In genomic region chr4:141244931-141245425, GRCm38 (mm10) we compare ENCODE assay signal across 8 mouse cellular contexts. TPM values are rescaled to one million over a fixed set of nuclear protein-coding genes. Genes with fewer than 3 reads are reported as not detected.
DNase-seq lines count a peak whose midpoint lies in the region; ATAC-seq and TF ChIP-seq lines count a peak whose summit lies in the region.

No protein-coding gene starts in this region.

- TF ChIP-seq CTCF in brain, embryonic 14.5 days (IDR thresholded peaks at IDR 0.05; ENCODE audit: borderline replicate concordance, extremely low read depth, insufficient read depth, insufficient read length), result no peak
- no peak for TF ChIP-seq CTCF in forebrain, postnatal 0 days (IDR thresholded peaks at IDR 0.05; ENCODE audit: low read depth)
- TF ChIP-seq CTCF in intestine, postnatal 0 days (IDR thresholded peaks at IDR 0.05; ENCODE audit: low read depth), result 0 out of 2 replicates have a peak, but pooled peaks have one; percentile 3

- no peak overlapping the region for H3K4me2 ChIP-seq in forebrain, postnatal 0 days (ENCODE audit: low read depth)
- no peak overlapping the region for H3K4me2 ChIP-seq in intestine, postnatal 0 days (replicated peaks; ENCODE audit: low read depth)
- no peak overlapping the region for H3K4me2 ChIP-seq in midbrain, embryonic 16.5 days (ENCODE audit: low read length)

- TF ChIP-seq POLR2A in brain, embryonic 14.5 days (IDR thresholded peaks at IDR 0.05; ENCODE audit: borderline replicate concordance, extremely low read depth, insufficient read depth, insufficient read length, poor library complexity, severe bottlenecking), result no peak

- ATAC-seq in forebrain, postnatal 0 days, result peak; percentile 82
- no peak for ATAC-seq in intestine, postnatal 0 days
- peak; percentile 76 for ATAC-seq in midbrain, embryonic 16.5 days

- peak overlapping the region; percentile 64 for H3K27ac ChIP-seq in forebrain, postnatal 0 days (ENCODE audit: low read depth, low read length)
- H3K27ac ChIP-seq in intestine, postnatal 0 days (ENCODE audit: low read depth, low read length), result no peak overlapping the region
- H3K27ac ChIP-seq in midbrain, embryonic 16.5 days (ENCODE audit: low read length), result peak overlapping the region; percentile 74

- no peaks in the 10 kb centered on the region for H3K36me3 ChIP-seq in forebrain, postnatal 0 days (ENCODE audit: insufficient read depth)
- H3K36me3 ChIP-seq in intestine, postnatal 0 days (ENCODE audit: control insufficient read depth, insufficient read depth), result no peaks in the 10 kb centered on the region; the same call in 1 of the 2 replicates
- no peaks in the 10 kb centered on the region for H3K36me3 ChIP-seq in midbrain, embryonic 16.5 days (ENCODE audit: control insufficient read depth, insufficient read depth, low read length)

- H3K9me3 ChIP-seq in forebrain, postnatal 0 days (ENCODE audit: low read length), result no peaks in the 10 kb centered on the region
- H3K9me3 ChIP-seq in intestine, postnatal 0 days (ENCODE audit: control insufficient read depth), result no peaks in the 10 kb centered on the region
- no peaks in the 10 kb centered on the region for H3K9me3 ChIP-seq in midbrain, embryonic 16.5 days (replicated peaks; ENCODE audit: control insufficient read depth, low read length, poor library complexity, severe bottlenecking)

- WGBS in forebrain, postnatal 0 days, result 12% methylated on average over 9 of the region's 9 CpGs
- WGBS in intestine, postnatal 0 days, result 33% methylated on average over 9 of the region's 9 CpGs
- 9% methylated on average over 9 of the region's 9 CpGs for WGBS in midbrain, embryonic 16.5 days

- DNase-seq in adipocyte (ENCODE audit: low spot score), result peak; percentile 45
- peak; percentile 93 for DNase-seq in brain, embryonic 14.5 days (ENCODE audit: low read depth)
- DNase-seq in forebrain, postnatal 0 days, result peak; percentile 76
- DNase-seq in left cerebral cortex, adult 8-10 months (ENCODE audit: low spot score in 2 of 2), result peak; percentile 65 to 75
- no peak for DNase-seq in spleen, postnatal 10 days (ENCODE audit: low spot score in 2 of 2)
- no peak for DNase-seq in thymus, postnatal 25 days

- H3K9ac ChIP-seq in forebrain, postnatal 0 days, result no peak overlapping the region
- no peak overlapping the region for H3K9ac ChIP-seq in intestine, postnatal 0 days (ENCODE audit: low read depth, low read length)
- H3K9ac ChIP-seq in midbrain, embryonic 16.5 days (ENCODE audit: low read depth, low read length), result peak overlapping the region; percentile 7; the same call in 1 of the 2 replicates

- peaks cover 6% of the 10 kb centered on the region for H3K4me1 ChIP-seq in forebrain, postnatal 0 days (ENCODE audit: insufficient read depth)
- H3K4me1 ChIP-seq in intestine, postnatal 0 days (replicated peaks; ENCODE audit: control insufficient read depth, insufficient read depth, low read length), result peaks cover 5% of the 10 kb centered on the region; the same call in 1 of the 2 replicates
- peaks cover 23% of the 10 kb centered on the region for H3K4me1 ChIP-seq in midbrain, embryonic 16.5 days (ENCODE audit: control insufficient read depth, insufficient read depth, low read length)

- peaks cover 46% of the 10 kb centered on the region for H3K27me3 ChIP-seq in forebrain, postnatal 0 days (ENCODE audit: insufficient read depth, low read length)
- no peaks in the 10 kb centered on the region for H3K27me3 ChIP-seq in intestine, postnatal 0 days (replicated peaks; ENCODE audit: control insufficient read depth, insufficient read depth, low read length)
- H3K27me3 ChIP-seq in midbrain, embryonic 16.5 days (ENCODE audit: control insufficient read depth, insufficient read depth, low read depth, low read length), result peaks cover 73% of the 10 kb centered on the region

- no peak overlapping the region for H3K4me3 ChIP-seq in forebrain, postnatal 0 days (ENCODE audit: low read depth, low read length)
- no peak overlapping the region for H3K4me3 ChIP-seq in intestine, postnatal 0 days (ENCODE audit: low read depth, low read length)
- H3K4me3 ChIP-seq in midbrain, embryonic 16.5 days (ENCODE audit: low read depth, low read length), result no peak overlapping the region

RNA-seq across cellular contexts. Expression of gene Arhgef19, which starts 5.7 kb away (rescaled TPM):
- 1.5 and 2.6 TPM in 2 replicates for polyA plus RNA-seq in brain, embryonic 14.5 days (2012; rRNA removed)
- 0.95 and 1.6 TPM in 2 replicates for total RNA-seq in forebrain, postnatal 0 days (2014; rRNA removed)
- 0.52 and 0.90 TPM in 2 replicates for polyA plus RNA-seq in forebrain, postnatal 0 days (2015; fragmentation: Nextera tagmentation; extraction: Ambion mirVana)
- polyA plus RNA-seq in intestine, postnatal 0 days (2015; fragmentation: Nextera tagmentation; extraction: Ambion mirVana), result 4.5 and 6.3 TPM in 2 replicates
- total RNA-seq in left cerebral cortex, adult 8-10 months (2022), result 10 to 100 TPM; 13.7 to 18.3 (median 15.8) TPM
- 1.1 and 1.3 TPM in 2 replicates for polyA plus RNA-seq in midbrain, embryonic 16.5 days (2015; fragmentation: Nextera tagmentation; extraction: Ambion mirVana)

RNA-seq across cellular contexts. Expression of gene Rsg1, which starts 31.2 kb away (rescaled TPM):
- polyA plus RNA-seq in brain, embryonic 14.5 days (2012; rRNA removed), result 5.2 and 5.5 TPM in 2 replicates
- total RNA-seq in forebrain, postnatal 0 days (2014; rRNA removed), result 4.5 and 6.9 TPM in 2 replicates
- 3.7 and 5.2 TPM in 2 replicates for polyA plus RNA-seq in forebrain, postnatal 0 days (2015; fragmentation: Nextera tagmentation; extraction: Ambion mirVana)
- 0.97 and 0.98 TPM in 2 replicates for polyA plus RNA-seq in intestine, postnatal 0 days (2015; fragmentation: Nextera tagmentation; extraction: Ambion mirVana)
- 1 to 10 TPM; 3.3 to 5.0 (median 4.1) TPM for total RNA-seq in left cerebral cortex, adult 8-10 months (2022)
- polyA plus RNA-seq in midbrain, embryonic 16.5 days (2015; fragmentation: Nextera tagmentation; extraction: Ambion mirVana), result 7.9 and 10.5 TPM in 2 replicates

RNA-seq across cellular contexts. Expression of gene Epha2, which starts 56.1 kb away (rescaled TPM):
- polyA plus RNA-seq in brain, embryonic 14.5 days (2012; rRNA removed), result 4.1 and 6.4 TPM in 2 replicates
- 1.2 and 1.4 TPM in 2 replicates for total RNA-seq in forebrain, postnatal 0 days (2014; rRNA removed)
- 0.33 and 0.39 TPM in 2 replicates for polyA plus RNA-seq in forebrain, postnatal 0 days (2015; fragmentation: Nextera tagmentation; extraction: Ambion mirVana)
- 5.6 and 6.6 TPM in 2 replicates for polyA plus RNA-seq in intestine, postnatal 0 days (2015; fragmentation: Nextera tagmentation; extraction: Ambion mirVana)
- total RNA-seq in left cerebral cortex, adult 8-10 months (2022), result 1 to 10 TPM in 3 of 4 experiments, under 1 TPM in 1; 0.98 to 1.7 (median 1.2) TPM
- 0.94 and 1.0 TPM in 2 replicates for polyA plus RNA-seq in midbrain, embryonic 16.5 days (2015; fragmentation: Nextera tagmentation; extraction: Ambion mirVana)

Comparison
In these comparisons a context has a peak if more than half of its experiments do, and no peak if none do; other contexts are left out.
1. DNase-seq: peak in adipocyte (single experiment), brain, embryonic 14.5 days (single experiment), forebrain, postnatal 0 days (single experiment) and left cerebral cortex, adult 8-10 months (2 of 2); none in spleen, postnatal 10 days (0 of 2) and thymus, postnatal 25 days (single experiment).